Mouse (Mus musculus) adrenal gland, adult 18-20 months (tissue): Measurements from ENCODE around the gene Pbx4. TPM values are rescaled to one million over a fixed set of nuclear protein-coding genes. Genes with fewer than 3 reads are reported as not detected.

Source experiments
- DNase-seq, 2 experiments: peaks; one replicate each; pipeline ENCODE4 v3.0.0; 2021 to 2022; ENCODE audit warnings: low spot score in 2 of 2
- total RNA-seq, 2 experiments: library from RNA; stranded (reverse); gene quantifications; 1 replicate in 1 of 2; 2 replicates in 1 of 2; pipeline ENCODE4 v1.2.3; 2021

Pbx4 gene
- total RNA-seq, 2 experiments from 2014 or later, result 1.2 to 1.3 TPM

- DNase-seq, result peak in 1 of 2 experiments; percentile 33
These were observed 23.4 kb upstream of the Pbx4 start for GRCm38 (mm10) chr8:69808864-69809403.

- DNase-seq, result peak in 1 of 2 experiments; percentile 14
These were observed 22.5 kb upstream of the Pbx4 start for GRCm38 (mm10) chr8:69809820-69810219.

- no peak for DNase-seq
These were observed 17.4 kb upstream of the Pbx4 start for GRCm38 (mm10) chr8:69814881-69815280.

GRCm38 (mm10) chr8:69815396-69815795, 16.9 kb upstream of the Pbx4 start:
- DNase-seq, result no peak

GRCm38 (mm10) chr8:69820466-69820865, 11.8 kb upstream of the Pbx4 start:
- DNase-seq, result no peak

GRCm38 (mm10) chr8:69821971-69822385, 10.3 kb upstream of the Pbx4 start:
- DNase-seq, result peak in 1 of 2 experiments; percentile 37

GRCm38 (mm10) chr8:69822386-69823191, 9.7 kb upstream of the Pbx4 start, which contains the start of gene Lpar2:
Gene Lpar2 (plus strand): TSS chr8:69822429.
- DNase-seq, result peak; percentile 52 to 63

- no peak for DNase-seq
These were observed 5.9 kb upstream of the Pbx4 start for GRCm38 (mm10) chr8:69826371-69826770.

GRCm38 (mm10) chr8:69837057-69837682, 4.9 kb downstream of the Pbx4 start:
- DNase-seq, result no peak

GRCm38 (mm10) chr8:69847167-69848065, 15.1 kb downstream of the Pbx4 start:
- no peak for DNase-seq

GRCm38 (mm10) chr8:69848951-69849350, 16.7 kb downstream of the Pbx4 start:
- peak in 1 of 2 experiments; percentile 21 for DNase-seq

GRCm38 (mm10) chr8:69849899-69850298, 17.6 kb downstream of the Pbx4 start:
- DNase-seq, result no peak

- no peak for DNase-seq
These were observed 18.7 kb downstream of the Pbx4 start for GRCm38 (mm10) chr8:69850926-69851506.

- DNase-seq, result no peak
These were observed 21.6 kb downstream of the Pbx4 start for GRCm38 (mm10) chr8:69853869-69854268.

- DNase-seq, result no peak
These were observed 28.5 kb downstream of the Pbx4 start for GRCm38 (mm10) chr8:69860807-69861206.

- DNase-seq, result no peak
These were observed 29.0 kb downstream of the Pbx4 start for GRCm38 (mm10) chr8:69861251-69861650.

GRCm38 (mm10) chr8:69863387-69864020, 31.2 kb downstream of the Pbx4 start:
- no peak for DNase-seq

GRCm38 (mm10) chr8:69864180-69864579, 31.9 kb downstream of the Pbx4 start:
- no peak for DNase-seq

- DNase-seq, result no peak
These were observed 35.5 kb downstream of the Pbx4 start for GRCm38 (mm10) chr8:69867696-69868326.
